Mouse (Mus musculus) olfactory bulb, adult 2 months (tissue): Measurements from ENCODE around the gene Nxpe4. TPM values are rescaled to one million over a fixed set of nuclear protein-coding genes. Genes with fewer than 3 reads are reported as not detected.

Source experiments
- H3K27ac ChIP-seq: fragments of 200-500 bp; 2 replicates; pipeline ENCODE4 v1.5.1; 2012; ENCODE audit warnings: low read depth, low read length; ENCODE audit not compliant: insufficient read depth
- H3K4me1 ChIP-seq: fragments of 200-500 bp; 2 replicates; pipeline ENCODE4 v1.6.1; 2012; ENCODE audit warnings: low read length; ENCODE audit not compliant: control insufficient read depth, insufficient read depth
- H3K4me3 ChIP-seq: fragments of 200-500 bp; 2 replicates; pipeline ENCODE4 v1.5.1; 2012; ENCODE audit warnings: mild to moderate bottlenecking, low read depth, low read length, moderate library complexity; ENCODE audit not compliant: insufficient read depth
- CTCF ChIP-seq: fragments of 200-500 bp; IDR thresholded peaks from 2 replicates; pipeline ENCODE4 v1.5.1; 2012; ENCODE audit warnings: low read depth, mild to moderate bottlenecking, low read length, moderate library complexity; ENCODE audit not compliant: insufficient read depth
- POLR2A ChIP-seq: fragments of 200-500 bp; IDR thresholded peaks from 2 replicates; pipeline ENCODE4 v1.6.1; 2012; ENCODE audit warnings: mild to moderate bottlenecking, low read depth, low read length, moderate library complexity; ENCODE audit not compliant: insufficient read depth
- WGBS: fragments of 180-500 bp; shearing (Covaris S2); methylation state at CpG from one replicate; pipeline ENCODE4 v1.1.7; 2018; 5-methylcytosine and 5-hydroxymethylcytosine counted together
- polyA plus RNA-seq: library from polyadenylated mRNA; stranded (reverse); fragments of >200 nt; gene quantifications from 2 replicates; pipeline ENCODE4 v1.2.4, GENCODE M21; 2012; ENCODE audit warnings: low replicate concordance; ENCODE audit not compliant: missing spikeins, insufficient read depth, insufficient read length

The Nxpe4 gene
- polyA plus RNA-seq, 1 experiment: not detected

DNA sequence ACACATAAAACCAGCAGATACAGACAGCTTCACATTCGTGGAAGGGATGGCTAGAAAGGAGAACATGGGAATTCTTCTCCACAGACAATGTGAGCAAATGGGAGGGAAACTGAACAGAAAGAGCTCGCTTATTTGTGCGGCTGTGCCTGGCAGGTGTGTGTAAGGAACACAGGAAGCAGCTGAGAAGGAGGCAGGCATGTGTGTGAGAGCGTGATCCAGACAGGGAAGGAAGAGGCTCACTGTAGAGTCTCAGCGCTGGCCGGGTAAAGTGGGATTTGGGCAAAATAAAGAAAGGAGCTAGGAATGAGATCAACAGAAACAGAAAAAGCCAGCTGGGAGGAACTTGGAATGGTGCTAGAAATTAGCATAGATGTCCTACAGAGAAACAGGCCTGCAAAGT is 74.6 kb downstream of the Nxpe4 start:
- 79% methylated on average over 6 of the region's 6 CpGs for WGBS
- Histone ChIP-seq H3K4me1 (no peaks in the 10 kb centered on the region), H3K27ac (no peak overlapping the region), H3K4me3 (no peak overlapping the region)
- TF ChIP-seq POLR2A (no peak), CTCF (no peak)

DNA sequence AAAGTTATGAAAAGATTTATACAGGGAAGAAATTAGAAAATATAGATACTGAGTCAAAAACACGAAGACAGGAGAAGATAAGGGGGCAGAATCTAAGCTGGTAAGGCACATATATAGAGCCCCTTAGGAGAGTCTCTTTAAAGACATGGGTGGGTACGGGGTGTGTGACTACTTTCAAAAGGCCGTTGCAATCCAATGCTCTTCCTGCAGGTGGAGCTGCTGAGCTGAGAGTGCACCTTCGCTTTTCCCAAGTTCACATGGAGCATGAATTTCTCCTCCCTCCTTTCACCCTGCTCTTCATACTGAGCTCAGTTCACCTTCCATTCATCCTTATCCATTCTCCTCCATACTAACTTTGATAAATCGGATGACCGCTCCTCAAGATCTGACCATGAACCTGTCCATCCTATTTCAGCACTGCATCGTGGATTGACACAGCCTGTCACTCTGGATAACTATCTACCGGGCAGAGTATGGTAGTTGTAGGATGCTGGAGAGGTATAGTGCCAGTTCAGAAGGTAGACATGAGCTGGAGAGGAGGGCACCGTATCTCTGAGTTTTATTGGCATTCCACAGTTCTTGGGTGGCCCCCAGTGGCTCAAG is 76.4 kb downstream of the Nxpe4 start:
- TF ChIP-seq POLR2A (no peak), CTCF (peak; percentile 52; the same call in 1 of the 2 replicates)
- WGBS: 91% methylated on average over 9 of the region's 9 CpGs
- H3K4me3 ChIP-seq: no peak overlapping the region
- no peaks in the 10 kb centered on the region for H3K4me1 ChIP-seq
- H3K27ac ChIP-seq: no peak overlapping the region

DNA sequence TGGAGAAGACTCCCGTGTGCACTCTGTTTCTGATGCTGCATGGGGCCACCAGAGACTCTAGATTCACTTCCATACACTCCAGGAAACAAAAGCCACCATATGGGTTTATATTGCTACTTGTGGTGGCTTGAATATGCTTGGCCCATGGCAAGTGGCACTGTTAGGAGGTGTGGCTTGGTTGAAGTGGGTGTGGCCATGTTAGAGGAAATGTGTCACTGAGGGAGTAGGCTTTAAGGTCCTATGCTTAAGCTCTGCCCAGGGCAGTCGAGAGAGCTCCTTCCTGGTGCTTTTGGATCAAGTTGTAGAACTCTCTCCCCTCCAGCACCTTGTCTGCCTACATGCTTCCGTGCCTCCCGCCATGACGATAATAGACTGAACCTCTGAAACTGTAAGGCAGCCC is 77.6 kb downstream of the Nxpe4 start:
- H3K4me1 ChIP-seq: no peaks in the 10 kb centered on the region
- 96% methylated on average over 5 of the region's 5 CpGs for WGBS
- TF ChIP-seq POLR2A: no peak
- H3K4me3 ChIP-seq: no peak overlapping the region
- no peak overlapping the region for H3K27ac ChIP-seq

DNA sequence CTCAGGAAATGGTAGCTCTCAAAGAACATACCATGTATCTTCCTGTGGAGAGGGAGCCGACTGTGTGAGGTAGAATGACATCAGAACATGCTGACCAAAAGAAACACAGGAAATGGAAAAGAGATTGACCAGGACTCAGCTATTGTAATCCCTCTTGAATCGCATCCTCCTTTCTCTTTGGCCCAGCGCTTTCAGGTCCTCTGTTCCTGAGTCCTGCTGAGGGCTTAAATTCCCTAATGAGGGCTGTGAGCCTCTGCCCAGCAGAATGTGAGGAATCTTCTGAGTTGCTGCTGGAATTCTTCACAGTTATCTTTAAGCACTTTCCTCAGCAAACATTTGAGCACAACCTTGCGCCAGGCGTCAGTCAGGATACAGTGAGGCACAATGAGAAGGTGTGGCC is 78.6 kb downstream of the Nxpe4 start:
- WGBS: 79% methylated on average over 5 of the region's 5 CpGs
- Histone ChIP-seq H3K4me3 (no peak overlapping the region), H3K4me1 (no peaks in the 10 kb centered on the region), H3K27ac (no peak overlapping the region)
- TF ChIP-seq POLR2A (no peak), CTCF (no peak)

DNA sequence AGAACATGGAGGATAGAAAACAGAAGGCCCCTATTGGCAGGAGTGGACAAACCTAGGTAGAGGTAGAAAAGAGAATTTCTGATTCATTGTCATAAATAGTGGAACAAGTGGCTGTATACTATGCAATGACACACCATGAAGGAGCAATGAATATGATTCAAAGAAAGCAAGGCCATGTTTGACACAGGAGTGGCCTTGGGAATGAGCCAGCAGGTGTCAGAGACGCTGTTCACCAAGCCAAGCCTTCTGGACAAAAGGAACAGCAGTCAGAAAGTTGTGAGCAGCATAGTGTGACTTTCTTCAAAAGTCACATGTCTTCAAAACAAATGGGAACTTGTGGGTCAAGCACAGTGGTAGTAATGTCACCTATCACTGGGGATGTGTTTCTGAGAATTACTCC is 80.0 kb downstream of the Nxpe4 start:
- no peak for TF ChIP-seq CTCF
- no peak for TF ChIP-seq POLR2A
- 94% methylated on average over 1 of the region's 1 CpGs for WGBS
- H3K4me3 ChIP-seq: no peak overlapping the region
- no peaks in the 10 kb centered on the region for H3K4me1 ChIP-seq
- H3K27ac ChIP-seq: no peak overlapping the region

DNA sequence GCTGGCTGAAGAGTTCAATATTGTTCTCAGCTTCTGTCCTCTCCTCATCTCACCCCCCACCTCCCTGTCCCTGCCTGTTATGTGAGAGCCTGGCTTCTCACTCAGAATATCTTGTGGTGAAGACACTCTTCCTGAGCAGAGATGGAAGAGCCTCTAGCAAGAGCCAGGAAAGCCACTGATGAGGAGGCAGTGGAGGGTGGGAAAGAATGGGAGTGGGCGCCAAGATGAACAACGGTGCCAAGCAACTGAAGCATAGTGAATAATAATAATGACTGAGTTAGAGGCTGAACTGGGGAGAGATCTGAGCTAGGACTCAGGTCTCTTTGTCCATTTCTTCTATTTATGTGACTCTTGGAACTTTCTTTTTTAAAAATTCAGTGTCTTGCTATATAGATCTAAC is 80.9 kb downstream of the Nxpe4 start:
- H3K4me3 ChIP-seq: no peak overlapping the region
- H3K4me1 ChIP-seq: no peaks in the 10 kb centered on the region
- 62% methylated on average over 2 of the region's 2 CpGs for WGBS
- H3K27ac ChIP-seq: no peak overlapping the region
- no peak for TF ChIP-seq POLR2A
- no peak for TF ChIP-seq CTCF

DNA sequence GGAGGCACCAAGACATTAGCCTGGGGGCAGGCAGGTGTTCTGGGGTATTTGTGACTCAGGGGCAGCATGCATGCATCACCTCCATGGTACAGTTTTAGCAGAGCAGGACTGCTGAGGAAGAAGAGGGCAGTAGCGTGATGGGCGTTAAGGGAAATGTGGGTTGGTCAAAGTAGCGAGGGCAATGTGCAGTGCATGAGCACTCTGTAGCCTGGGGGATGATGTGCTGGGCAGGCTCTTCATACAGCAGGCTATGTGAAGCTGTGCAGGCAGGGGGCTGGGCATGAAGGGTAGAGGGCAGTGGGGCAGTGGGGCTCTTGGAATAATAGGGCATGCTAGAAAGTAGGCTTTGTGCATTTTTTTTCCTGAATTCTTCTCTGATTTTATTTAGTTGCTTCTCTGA is 82.4 kb downstream of the Nxpe4 start:
- 97% methylated on average over 3 of the region's 3 CpGs for WGBS
- no peak overlapping the region for H3K4me3 ChIP-seq
- no peak overlapping the region for H3K27ac ChIP-seq
- TF ChIP-seq CTCF (no peak), POLR2A (no peak)
- H3K4me1 ChIP-seq: no peaks in the 10 kb centered on the region

DNA sequence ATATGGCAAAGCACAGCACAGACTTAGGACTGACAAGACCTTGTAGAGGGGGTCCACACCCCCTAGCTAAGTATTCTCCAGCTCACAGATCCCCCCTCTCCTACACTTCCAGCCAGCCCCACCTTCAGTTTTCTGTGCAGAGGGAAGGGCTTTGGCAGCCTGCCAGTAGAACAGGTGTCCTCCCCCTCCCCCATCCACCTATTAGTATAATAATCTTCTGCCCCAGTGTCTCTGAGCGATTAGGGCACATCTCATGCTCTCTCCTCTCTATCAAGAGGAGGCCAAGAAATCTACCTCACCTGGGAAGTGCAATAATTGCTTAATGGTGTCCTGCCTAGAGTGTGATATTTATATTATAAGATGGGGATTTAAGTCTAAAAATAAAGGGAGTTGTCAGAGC is 83.7 kb downstream of the Nxpe4 start:
- Histone ChIP-seq H3K4me3 (no peak overlapping the region), H3K27ac (no peak overlapping the region), H3K4me1 (no peaks in the 10 kb centered on the region)
- TF ChIP-seq CTCF (no peak), POLR2A (no peak)
- 87% methylated on average over 1 of the region's 1 CpGs for WGBS

DNA sequence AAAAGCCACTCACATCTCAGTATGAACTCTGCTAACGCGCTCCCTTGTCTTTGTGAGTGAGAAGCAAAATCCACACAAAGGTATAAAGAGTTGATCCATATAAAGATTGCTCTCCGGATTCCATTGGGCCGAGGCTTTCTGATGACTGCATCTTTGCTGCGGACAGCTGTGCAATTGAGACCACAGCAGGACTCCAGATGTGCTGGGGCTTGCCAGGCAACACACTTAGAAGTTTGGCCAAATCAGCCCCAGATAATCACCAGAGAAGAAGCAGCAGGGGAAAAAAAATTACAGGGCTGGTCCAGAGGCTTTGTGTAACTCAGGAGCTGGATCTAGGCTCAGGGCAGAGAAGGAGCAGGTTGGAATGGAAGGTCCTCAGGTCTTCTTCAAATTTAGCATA is 85.5 kb downstream of the Nxpe4 start:
- TF ChIP-seq POLR2A: no peak
- TF ChIP-seq CTCF: no peak

DNA sequence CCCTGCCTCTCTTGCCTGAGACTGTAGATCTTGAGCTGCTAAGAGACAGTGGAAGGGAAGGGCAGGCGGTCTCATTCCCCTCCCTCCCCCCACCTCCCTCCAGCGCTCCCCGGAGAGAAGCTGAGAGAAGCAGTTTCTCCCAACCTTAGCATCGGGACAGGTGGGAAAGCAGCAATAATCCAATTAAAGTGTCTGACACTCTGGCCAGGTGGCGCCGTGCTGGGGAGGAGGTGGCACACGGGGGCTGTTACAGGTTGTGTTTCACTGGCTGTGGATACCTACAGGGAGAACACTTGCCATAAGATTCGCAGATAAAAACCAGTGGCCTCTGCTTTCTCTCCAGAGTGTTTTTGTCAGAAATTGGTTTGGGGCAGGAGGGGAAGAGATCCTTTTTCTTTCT is 90.4 kb downstream of the Nxpe4 start:
- Histone ChIP-seq H3K4me3 (no peak overlapping the region), H3K27ac (no peak overlapping the region), H3K4me1 (0 out of 2 replicates have a peak, but pooled peaks cover 2% of the 10 kb centered on the region)
- 39% methylated on average over 8 of the region's 8 CpGs for WGBS
- TF ChIP-seq POLR2A (no peak), CTCF (no peak)

More for the DNA sequence above, 85.5 kb downstream of the Nxpe4 start:
- Histone ChIP-seq H3K4me1 (0 out of 2 replicates have a peak, but pooled peaks cover 2% of the 10 kb centered on the region), H3K4me3 (no peak overlapping the region), H3K27ac (no peak overlapping the region)
- WGBS: 73% methylated on average over 5 of the region's 5 CpGs
